8 mouse cellular contexts compared by ENCODE assay signal in genomic region chr3:95965518-95966451, GRCm38 (mm10). TPM values are rescaled to one million over a fixed set of nuclear protein-coding genes. Genes with fewer than 3 reads are reported as not detected.
DNase-seq lines count a peak whose midpoint lies in the region; ATAC-seq and TF ChIP-seq lines count a peak whose summit lies in the region.

No protein-coding gene starts in this region.

- TF ChIP-seq CTCF in MEL (IDR thresholded peaks at IDR 0.05 in 2 of 3, conservative IDR thresholded peaks at IDR 0.05 in 1 of 3; ENCODE audit: control insufficient read depth in 1 of 3, insufficient read depth in 1 of 3, low read depth in 2 of 3, low read length in 3 of 3, poor library complexity in 1 of 3, severe bottlenecking in 1 of 3), result peak; percentile 34 to 90 (median 58); a peak in 5 of 6 replicates

- peaks cover 0 to 10% of the 10 kb centered on the region in 2 experiments; a peak in 2 of 4 replicates for H3K27me3 ChIP-seq in MEL (ENCODE audit: control insufficient read depth in 1 of 2, insufficient read depth in 2 of 2, low read length in 2 of 2)
- no peaks in the 10 kb centered on the region for H3K27me3 ChIP-seq in hindbrain, embryonic 14.5 days (ENCODE audit: control insufficient read depth, insufficient read depth, low read length)

- no peak overlapping the region for H3K9ac ChIP-seq in MEL (ENCODE audit: control insufficient read depth, low read depth, low read length, poor library complexity, severe bottlenecking)
- H3K9ac ChIP-seq in hindbrain, embryonic 14.5 days, result 0 out of 2 replicates have a peak overlapping the region, but pooled peaks have one; percentile 47

- H3K36me3 ChIP-seq in MEL (ENCODE audit: control insufficient read depth in 1 of 2, insufficient read depth in 2 of 2, low read length in 2 of 2), result 0 out of 4 replicates have a peak, but pooled peaks cover 0 to 4% of the 10 kb centered on the region in 2 experiments
- H3K36me3 ChIP-seq in hindbrain, embryonic 14.5 days (replicated peaks; ENCODE audit: control insufficient read depth, insufficient read depth), result no peaks in the 10 kb centered on the region

- TF ChIP-seq EP300 in MEL (IDR thresholded peaks at IDR 0.05; ENCODE audit: low read depth in 1 of 2, low read length in 2 of 2), result peak in 1 of 2 experiments; percentile 12; a peak in 1 of 4 replicates

- peak; percentile 50 for DNase-seq in layer of hippocampus, adult 11-12 months (ENCODE audit: low spot score)
- DNase-seq in layer of hippocampus, postnatal 25 days (ENCODE audit: extremely low spot score in 1 of 2, low spot score in 1 of 2), result no peak
- peak; percentile 63 for DNase-seq in MEL (ENCODE audit: low read depth, low spot score)
- peak; percentile 47 for DNase-seq in embryo, embryonic 10 days (ENCODE audit: low spot score)
- DNase-seq in hindbrain, embryonic 14.5 days (ENCODE audit: low spot score), result peak; percentile 78
- DNase-seq in thymus, postnatal 14 days, result peak; percentile 62

- TF ChIP-seq RAD21 in MEL (IDR thresholded peaks at IDR 0.05; ENCODE audit: low read depth, low read length), result peak; percentile 96

- peak overlapping the region; percentile 45 for H3K4me2 ChIP-seq in hindbrain, embryonic 14.5 days (replicated peaks)

- 0 out of 2 replicates have a peak, but pooled peaks have one; percentile 34 for ATAC-seq in hindbrain, embryonic 14.5 days (ENCODE audit: low FRiP score)
- ATAC-seq in megakaryocyte progenitor cell, adult 5-6 weeks (replicated peaks; ENCODE audit: poor library complexity), result peak; percentile 61
- no peak; the same call in 1 of the 2 replicates for ATAC-seq in megakaryocyte-erythroid progenitor cell, adult 5-6 weeks (replicated peaks; ENCODE audit: low FRiP score, low TSS enrichment, poor library complexity, severe bottlenecking)

- TF ChIP-seq POLR2A in MEL (IDR thresholded peaks at IDR 0.05; ENCODE audit: control insufficient read depth in 1 of 2, insufficient read depth in 1 of 2, low read depth in 1 of 2, low read length in 2 of 2, poor library complexity in 1 of 2), result no peak

- peaks cover 0 to 4% of the 10 kb centered on the region in 2 experiments; a peak in 2 of 4 replicates for H3K4me1 ChIP-seq in MEL (ENCODE audit: control insufficient read depth in 1 of 2, insufficient read depth in 2 of 2, low read length in 2 of 2)
- no peaks in the 10 kb centered on the region for H3K4me1 ChIP-seq in hindbrain, embryonic 14.5 days (replicated peaks; ENCODE audit: control insufficient read depth, insufficient read depth, low read length)

- H3K79me2 ChIP-seq in MEL (ENCODE audit: control insufficient read depth, insufficient read depth, low read length, poor library complexity), result no peaks in the 10 kb centered on the region

- no peak overlapping the region for H3K27ac ChIP-seq in MEL (ENCODE audit: control insufficient read depth, low read depth, low read length)
- H3K27ac ChIP-seq in hindbrain, embryonic 14.5 days, result no peak overlapping the region

- no peak overlapping the region for H3K4me3 ChIP-seq in MEL (ENCODE audit: control insufficient read depth in 1 of 2, insufficient read depth in 1 of 2, low read depth in 2 of 2, low read length in 2 of 2)
- H3K4me3 ChIP-seq in hindbrain, embryonic 14.5 days (replicated peaks; ENCODE audit: low read length), result peak overlapping the region; percentile 10; the same call in 1 of the 2 replicates

- WGBS in hindbrain, embryonic 14.5 days, result 12% methylated on average over 7 of the region's 7 CpGs

- no peaks in the 10 kb centered on the region for H3K9me3 ChIP-seq in MEL (replicated peaks; ENCODE audit: insufficient read depth, low read length)
- H3K9me3 ChIP-seq in hindbrain, embryonic 14.5 days (ENCODE audit: control insufficient read depth, low read length), result no peaks in the 10 kb centered on the region

TF ChIP-seq in MEL, 35 proteins besides CTCF, POLR2A, EP300 and RAD21 (continues in another document):
- no peak for TF ChIP-seq USF1 (IDR thresholded peaks at IDR 0.05; ENCODE audit: low read depth, low read length)
- TF ChIP-seq JUND (IDR thresholded peaks at IDR 0.05; ENCODE audit: low read depth, low read length), result 0 out of 2 replicates have a peak, but pooled peaks have one; percentile 45
- no peak for TF ChIP-seq ZMIZ1 (IDR thresholded peaks at IDR 0.05; ENCODE audit: low read depth, low read length)
- TF ChIP-seq MXI1 (IDR thresholded peaks at IDR 0.05; ENCODE audit: low read depth, low read length), result 0 out of 2 replicates have a peak, but pooled peaks have one; percentile 46
- TF ChIP-seq MYC (IDR thresholded peaks at IDR 0.05; ENCODE audit: low read depth, low read length), result no peak
- TF ChIP-seq KAT2A (conservative IDR thresholded peaks at IDR 0.05; ENCODE audit: low read depth, low read length), result no peak
- peak; percentile 22; the same call in 1 of the 2 replicates for TF ChIP-seq GATA1 (IDR thresholded peaks at IDR 0.05; ENCODE audit: low read depth, low read length)
- no peak for TF ChIP-seq MEF2A (IDR thresholded peaks at IDR 0.05; ENCODE audit: extremely low read depth, insufficient replicate concordance, low read depth, low read length, poor library complexity, severe bottlenecking)
- TF ChIP-seq ZNF384 (IDR thresholded peaks at IDR 0.05; ENCODE audit: low read depth, low read length), result peak; percentile 19; the same call in 1 of the 2 replicates
- no peak for TF ChIP-seq UBTF (IDR thresholded peaks at IDR 0.05; ENCODE audit: borderline replicate concordance, insufficient read depth, low read depth, low read length)
- TF ChIP-seq SMC3 (IDR thresholded peaks at IDR 0.05; ENCODE audit: low read depth, low read length), result peak; percentile 93
- TF ChIP-seq MAZ (IDR thresholded peaks at IDR 0.05; ENCODE audit: low read depth, low read length), result peak; percentile 90
- no peak for TF ChIP-seq TCF12 (IDR thresholded peaks at IDR 0.05; ENCODE audit: low read depth, low read length)
- no peak for TF ChIP-seq USF2 (IDR thresholded peaks at IDR 0.05; ENCODE audit: borderline replicate concordance in 1 of 2, insufficient read depth in 1 of 2, low read depth in 1 of 2, low read length in 2 of 2)
- TF ChIP-seq E2F4 (IDR thresholded peaks at IDR 0.05; ENCODE audit: borderline replicate concordance, low read depth, low read length), result no peak
- no peak for TF ChIP-seq ZKSCAN1 (IDR thresholded peaks at IDR 0.05; ENCODE audit: low read depth, low read length)
- TF ChIP-seq MYB (IDR thresholded peaks at IDR 0.05; ENCODE audit: low read depth, low read length), result no peak
- 0 out of 2 replicates have a peak, but pooled peaks have one; percentile 21 for TF ChIP-seq NELFE (IDR thresholded peaks at IDR 0.05; ENCODE audit: low read depth, low read length)
- TF ChIP-seq GABPA (IDR thresholded peaks at IDR 0.05; ENCODE audit: low read depth, low read length), result 0 out of 2 replicates have a peak, but pooled peaks have one; percentile 8
- peak; percentile 34; the same call in 1 of the 2 replicates for TF ChIP-seq HCFC1 (IDR thresholded peaks at IDR 0.05; ENCODE audit: low read depth, low read length)
- TF ChIP-seq TBP (IDR thresholded peaks at IDR 0.05; ENCODE audit: low read depth, low read length), result no peak
- TF ChIP-seq ELF1 (IDR thresholded peaks at IDR 0.05; ENCODE audit: low read depth, low read length), result 0 out of 2 replicates have a peak, but pooled peaks have one; percentile 24
- TF ChIP-seq BHLHE40 (IDR thresholded peaks at IDR 0.05; ENCODE audit: borderline replicate concordance, low read depth, low read length), result peak; percentile 59; the same call in 1 of the 2 replicates
- TF ChIP-seq MAX (IDR thresholded peaks at IDR 0.05; ENCODE audit: low read length), result 0 out of 2 replicates have a peak, but pooled peaks have one; percentile 21
- TF ChIP-seq CHD2 (IDR thresholded peaks at IDR 0.05; ENCODE audit: low read length), result no peak
- peak; percentile 93 for TF ChIP-seq ZC3H11A (IDR thresholded peaks at IDR 0.05; ENCODE audit: low read depth, low read length)
- no peak for TF ChIP-seq MAFK (IDR thresholded peaks at IDR 0.05; ENCODE audit: borderline replicate concordance, low read depth, low read length)
- TF ChIP-seq POLR2AphosphoS5 (IDR thresholded peaks at IDR 0.05; ENCODE audit: borderline replicate concordance, low read depth, low read length), result no peak
- no peak for TF ChIP-seq TAL1 (IDR thresholded peaks at IDR 0.05; ENCODE audit: low read length)
- peak; percentile 75 for TF ChIP-seq SIN3A (IDR thresholded peaks at IDR 0.05; ENCODE audit: low read length)
- TF ChIP-seq RCOR1 (IDR thresholded peaks at IDR 0.05; ENCODE audit: low read depth, low read length), result peak; percentile 89
- TF ChIP-seq ETS1 (IDR thresholded peaks at IDR 0.05; ENCODE audit: low read depth, low read length), result peak; percentile 17; the same call in 1 of the 2 replicates
- TF ChIP-seq POLR2AphosphoS2 (IDR thresholded peaks at IDR 0.05; ENCODE audit: low read length), result no peak
- no peak for TF ChIP-seq NRF1 (IDR thresholded peaks at IDR 0.05; ENCODE audit: insufficient read depth, low read depth, low read length, poor library complexity, severe bottlenecking)

RNA-seq across cellular contexts. Expression of gene Plekho1, which starts 30.0 kb away (rescaled TPM):
- 10 to 100 TPM; 37.0 to 41.3 TPM for total RNA-seq in layer of hippocampus, postnatal 25 days (2021)
- 4.2 and 6.4 TPM in 2 replicates for total RNA-seq in MEL (2012; rRNA removed)
- 10 to 100 TPM in 1 of 2 experiments, not detected in 1; 19.2 TPM for polyA plus RNA-seq in MEL (2012; ENCODE audit: insufficient read depth in 1 of 2, insufficient read length in 2 of 2, low read depth in 1 of 2, low replicate concordance in 2 of 2, missing spikeins in 1 of 2)
- polyA plus RNA-seq in hindbrain, embryonic 14.5 days (2014; fragmentation: Nextera tagmentation; extraction: Ambion mirVana), result 47.1 and 49.0 TPM in 2 replicates
- 22.1 and 25.9 TPM in 2 replicates for total RNA-seq in megakaryocyte progenitor cell, adult 5-6 weeks (2015)
- total RNA-seq in megakaryocyte progenitor cell, adult 5-6 weeks (2017), result 24.7 and 25.1 TPM in 2 replicates
- total RNA-seq in megakaryocyte-erythroid progenitor cell, adult 5-6 weeks (2014; fragmentation: Nextera tagmentation), result 0.61 and 5.4 TPM in 2 replicates
- 5.9 and 10.5 TPM in 2 replicates for total RNA-seq in megakaryocyte-erythroid progenitor cell, adult 5-6 weeks (2017)

RNA-seq across cellular contexts. Expression of gene Anp32e, which starts 36.7 kb away (rescaled TPM):
- total RNA-seq in layer of hippocampus, postnatal 25 days (2021), result 10 to 100 TPM; 73.8 to 73.9 TPM
- 159 and 197 TPM in 2 replicates for total RNA-seq in MEL (2012; rRNA removed)
- 100 to 1,000 TPM; 412 to 748 TPM for polyA plus RNA-seq in MEL (2012; ENCODE audit: insufficient read depth in 1 of 2, insufficient read length in 2 of 2, low read depth in 1 of 2, low replicate concordance in 2 of 2, missing spikeins in 1 of 2)
- polyA plus RNA-seq in hindbrain, embryonic 14.5 days (2014; fragmentation: Nextera tagmentation; extraction: Ambion mirVana), result 37.1 and 37.5 TPM in 2 replicates
- total RNA-seq in megakaryocyte progenitor cell, adult 5-6 weeks (2015), result 101 and 132 TPM in 2 replicates
- 384 and 526 TPM in 2 replicates for total RNA-seq in megakaryocyte progenitor cell, adult 5-6 weeks (2017)
- 136 and 186 TPM in 2 replicates for total RNA-seq in megakaryocyte-erythroid progenitor cell, adult 5-6 weeks (2014; fragmentation: Nextera tagmentation)
- total RNA-seq in megakaryocyte-erythroid progenitor cell, adult 5-6 weeks (2017), result 505 and 626 TPM in 2 replicates

Comparison
In these comparisons a context has a peak if more than half of its experiments do, and no peak if none do; other contexts are left out.
1. DNase-seq: peak in layer of hippocampus, adult 11-12 months (single experiment), MEL (single experiment), embryo, embryonic 10 days (single experiment), hindbrain, embryonic 14.5 days (single experiment) and thymus, postnatal 14 days (single experiment); none in layer of hippocampus, postnatal 25 days (0 of 2).